Mouse (Mus musculus) layer of hippocampus, adult 8-10 months (tissue): ENCODE results near the gene Wdr90. TPM values are rescaled to one million over a fixed set of nuclear protein-coding genes. Genes with fewer than 3 reads are reported as not detected.

Source experiments
- DNase-seq, 2 experiments: peaks; one replicate each; pipeline ENCODE4 v3.0.0; 2022; ENCODE audit warnings: low spot score in 2 of 2
- total RNA-seq, 4 experiments: library from RNA; stranded (reverse); gene quantifications; 2 replicates each; pipeline ENCODE4 v1.2.4; 2022

Gene Wdr90
- total RNA-seq, result 10 to 100 TPM; 19.0 to 28.8 (median 23.6) TPM

DNA sequence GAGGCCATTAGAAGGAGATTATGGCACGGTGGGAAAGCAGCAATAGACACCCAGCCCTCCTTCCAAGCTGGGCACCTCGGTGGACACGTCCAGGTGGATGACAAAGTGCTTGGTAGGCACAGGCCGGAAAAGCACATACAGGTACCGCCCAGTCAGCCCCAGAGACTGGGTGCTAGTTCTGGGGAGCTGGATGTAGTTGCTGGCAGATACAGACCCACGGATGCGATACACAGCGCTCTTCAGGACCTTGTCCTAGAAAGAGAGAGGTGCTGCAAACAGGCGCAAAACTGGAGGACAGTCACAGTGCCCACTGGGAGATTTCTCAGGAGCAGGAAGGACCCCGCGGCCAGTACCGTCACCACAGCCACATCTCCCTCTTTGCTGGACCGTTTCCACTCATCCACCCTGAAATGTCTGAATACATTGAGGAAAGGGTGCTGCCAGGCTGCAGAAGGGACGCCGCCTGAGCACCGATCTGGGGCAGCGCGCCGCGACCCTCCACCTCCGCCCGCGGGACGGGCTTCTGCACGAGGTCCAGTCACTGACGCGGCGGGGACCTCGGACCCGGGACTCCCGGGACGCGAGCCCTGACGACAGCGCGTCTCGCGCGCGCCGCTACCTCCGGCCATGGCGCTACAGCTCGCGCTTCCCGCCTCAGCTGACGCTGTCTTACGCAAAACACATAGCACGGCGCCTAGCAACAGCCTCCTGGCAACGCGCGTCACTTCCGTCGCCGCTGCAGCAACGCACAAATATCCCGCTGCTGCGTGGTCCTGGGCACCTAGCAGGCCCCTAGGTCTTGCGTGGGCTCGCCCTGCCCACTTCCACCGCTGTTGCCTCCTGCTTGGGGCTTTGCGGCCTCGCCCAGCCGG is at the start of gene Wdr90:
Gene Wdr90 (minus strand): TSS at position 670 of the 872 bp plus-strand sequence.
- DNase-seq, result peak; percentile 91 to 94

DNA sequence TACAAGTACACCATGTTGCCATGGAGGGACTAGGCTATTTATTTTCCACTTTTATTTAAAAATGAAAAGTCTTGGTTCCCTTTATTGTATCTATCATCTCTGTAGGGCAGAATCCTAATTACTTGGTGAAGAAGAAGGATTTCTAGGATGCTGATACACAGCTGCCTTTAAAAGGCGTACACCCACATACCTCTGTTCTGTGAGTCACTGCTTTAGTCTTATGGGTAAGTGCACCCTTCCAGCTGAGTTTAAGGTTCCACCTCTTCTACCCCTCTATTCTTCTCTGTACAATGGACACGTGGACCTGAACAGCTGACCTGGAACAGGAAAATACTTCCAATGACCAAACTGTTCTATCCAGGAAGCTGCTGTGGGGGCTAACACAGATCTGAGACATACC is 46.3 kb upstream of the Wdr90 start:
- no peak for DNase-seq

DNA sequence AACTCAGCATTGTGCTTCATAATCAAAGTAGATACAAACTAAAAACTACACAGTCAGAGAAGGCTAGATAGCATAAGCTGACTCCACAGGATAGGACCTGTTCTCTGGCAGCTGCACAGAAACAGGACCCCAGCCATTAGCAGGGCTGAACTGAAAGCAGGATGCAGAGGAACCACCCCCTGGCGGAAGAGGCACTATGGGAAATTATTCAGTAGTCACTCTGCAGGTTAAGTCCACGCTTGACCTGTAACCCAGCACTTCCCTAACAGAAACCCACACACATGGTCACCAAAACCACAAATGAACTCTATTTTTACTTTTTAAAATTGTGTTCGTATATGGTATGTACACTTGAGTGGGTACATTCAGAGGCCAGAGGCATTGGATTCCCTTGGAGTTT is 41.8 kb upstream of the Wdr90 start:
- no peak for DNase-seq

DNA sequence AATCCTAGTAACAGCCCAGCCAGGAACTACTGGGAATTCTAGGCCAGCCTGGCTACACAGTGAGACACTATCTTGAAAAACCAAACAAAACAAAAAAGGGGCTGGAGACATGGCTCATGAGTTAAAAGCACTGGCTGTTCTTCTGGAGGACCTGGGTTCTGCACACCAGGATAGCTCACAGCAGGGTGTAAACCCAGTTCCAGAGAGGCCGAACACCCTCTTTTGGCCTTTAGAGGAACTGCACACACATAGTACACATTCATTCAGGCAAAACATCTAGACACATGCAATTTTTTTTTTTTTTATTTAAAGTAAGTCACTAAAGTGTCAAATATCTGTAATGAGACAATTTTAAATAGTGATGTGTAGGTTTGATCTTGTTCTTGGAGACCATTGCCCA is 38.9 kb upstream of the Wdr90 start:
- DNase-seq, result no peak

DNA sequence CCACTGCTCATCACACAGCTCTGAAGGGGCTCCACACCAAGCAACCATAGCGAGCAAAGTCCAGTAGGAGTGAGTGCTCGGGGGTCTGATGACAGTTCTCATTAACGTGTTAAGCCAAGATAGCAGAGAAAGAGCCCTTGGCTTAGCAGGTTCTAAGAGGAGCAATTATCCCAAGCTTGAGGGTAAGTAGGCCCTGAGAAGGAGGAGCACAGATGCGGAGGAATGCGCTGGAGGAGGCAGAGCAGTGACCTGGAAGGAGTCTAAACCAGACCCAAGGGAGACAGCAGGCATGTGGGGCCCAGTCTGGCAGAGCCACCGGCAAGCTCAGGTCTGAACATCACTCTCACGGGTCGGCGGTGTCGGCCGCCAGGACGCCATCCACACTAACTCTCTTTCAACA is 34.6 kb upstream of the Wdr90 start:
- DNase-seq, result no peak

DNA sequence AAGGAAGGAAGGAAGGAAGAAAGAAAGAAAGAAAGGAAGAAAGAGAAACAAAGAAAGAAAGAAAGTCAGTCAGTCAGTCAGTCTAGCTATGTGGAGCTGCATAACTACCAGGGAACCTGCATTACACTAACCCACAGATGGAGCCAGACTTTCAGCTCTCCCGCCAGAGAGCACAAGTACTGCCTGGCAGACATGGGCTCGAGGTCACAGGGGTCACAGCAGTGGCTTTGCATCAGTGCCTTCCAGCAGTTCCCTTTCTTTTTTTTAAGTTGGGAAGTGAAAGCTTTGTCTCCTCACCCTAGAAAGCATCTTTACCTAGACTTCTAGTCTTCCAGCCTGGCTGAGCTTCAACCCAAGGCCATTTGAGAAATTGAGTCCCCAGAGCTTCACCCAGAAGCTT is 34.1 kb upstream of the Wdr90 start:
- DNase-seq, result no peak

DNA sequence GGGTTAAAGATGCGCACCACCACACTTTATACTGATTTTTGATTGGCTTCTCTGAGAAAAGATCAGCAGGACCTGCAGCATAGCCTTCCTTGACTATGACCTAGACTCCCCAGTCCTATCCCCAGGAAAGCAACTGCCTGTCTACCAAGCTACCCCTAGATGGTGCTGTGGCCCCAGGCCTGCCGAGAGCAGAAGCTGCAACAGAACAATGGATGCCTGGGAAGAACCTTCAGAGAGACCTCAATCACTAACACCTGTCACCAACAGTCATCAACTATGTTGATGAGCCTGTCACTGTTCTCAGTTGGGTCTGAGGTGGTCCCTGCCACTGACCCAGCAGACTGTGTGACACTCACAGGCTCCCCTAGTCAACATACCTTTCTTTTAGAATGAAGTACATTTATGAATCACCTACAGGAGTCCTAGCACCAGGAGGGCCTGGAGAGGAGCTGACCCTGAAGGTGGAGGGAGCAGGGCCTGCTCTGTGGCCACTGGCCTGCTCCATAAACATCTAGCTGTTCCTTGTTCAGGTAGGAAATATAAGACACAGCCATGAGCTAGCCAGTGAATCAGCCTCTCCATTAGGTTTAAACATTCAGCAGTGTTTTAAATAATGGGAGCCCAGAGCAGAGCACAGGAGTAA is 32.8 kb upstream of the Wdr90 start:
- DNase-seq, result peak in 1 of 2 experiments; percentile 75

DNA sequence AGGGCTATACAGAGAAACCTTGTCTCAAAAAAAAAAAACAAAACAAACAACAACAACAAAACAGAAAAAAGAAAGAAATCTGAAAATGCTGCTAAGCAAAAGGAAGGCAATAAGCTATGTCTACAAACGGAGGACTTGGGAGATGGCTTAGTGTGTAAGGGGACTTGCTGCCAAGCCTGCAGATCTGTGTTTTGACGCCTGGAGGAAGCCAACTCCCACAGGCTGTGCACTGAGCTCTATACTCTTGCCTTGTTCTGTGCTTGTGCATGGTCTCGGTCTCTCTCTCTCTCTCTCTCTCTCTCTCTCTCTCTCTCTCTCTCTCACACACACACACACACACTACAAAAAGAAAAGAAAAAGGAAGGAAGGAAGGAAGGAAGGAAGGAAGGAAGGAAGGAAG is 27.5 kb upstream of the Wdr90 start:
- no peak for DNase-seq

DNA sequence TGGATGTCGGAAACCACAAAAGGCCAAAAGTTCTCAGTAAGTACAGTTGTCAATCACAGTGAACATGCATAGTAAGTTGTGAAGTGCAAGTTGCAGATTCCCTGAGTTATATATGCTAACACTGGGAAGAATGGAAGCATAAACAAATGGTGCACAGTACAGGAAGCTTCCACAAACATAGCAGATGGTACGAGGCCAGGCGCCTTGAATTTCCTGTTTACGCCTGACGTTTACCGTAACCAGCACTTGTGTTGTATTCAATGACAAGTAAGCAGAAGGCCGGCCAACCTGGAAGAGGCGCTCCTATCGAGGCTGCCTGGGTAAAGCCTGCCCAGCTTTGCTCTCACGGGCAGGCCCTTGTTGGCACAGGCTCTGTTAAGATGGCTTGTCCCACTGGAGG is 26.2 kb upstream of the Wdr90 start:
- DNase-seq, result no peak

DNA sequence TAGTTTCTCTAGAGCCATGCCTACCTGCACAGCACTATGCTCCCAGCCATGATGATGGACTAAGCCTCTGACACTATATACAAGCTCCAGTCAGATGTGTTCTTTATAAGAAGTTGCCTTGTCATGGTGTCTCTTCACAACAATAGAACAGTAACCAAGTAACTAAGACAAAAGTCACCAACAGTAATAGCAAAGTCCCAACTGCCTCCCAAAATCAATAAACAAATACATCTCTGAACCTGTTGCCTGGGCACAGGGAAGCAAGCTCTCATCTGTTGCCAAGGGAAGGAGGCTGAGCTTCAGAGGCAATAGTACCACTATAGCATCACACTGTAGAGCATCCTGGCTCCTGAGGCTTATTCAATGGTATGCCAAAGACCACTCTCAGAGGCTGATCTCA is 25.5 kb upstream of the Wdr90 start:
- DNase-seq, result no peak

DNA sequence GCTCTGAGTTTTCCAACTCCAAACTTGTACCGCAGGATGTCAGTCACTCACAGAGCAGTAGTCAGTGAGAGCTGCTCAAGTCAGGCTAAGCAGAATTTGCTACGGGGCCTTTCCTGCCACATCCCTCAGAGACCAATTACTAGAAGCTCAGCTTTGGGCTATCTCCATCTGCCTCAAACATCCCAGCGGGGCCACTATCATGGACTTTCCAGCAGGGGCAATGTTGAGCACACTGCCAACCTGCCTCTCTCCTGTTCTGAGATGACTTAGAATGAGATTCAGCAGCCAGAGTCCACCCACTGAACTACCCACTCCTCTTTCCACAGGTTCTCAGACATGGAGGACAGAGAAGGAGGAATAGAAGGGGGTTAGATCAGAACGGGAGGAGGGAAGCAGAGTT is 24.3 kb upstream of the Wdr90 start:
- DNase-seq, result no peak

DNA sequence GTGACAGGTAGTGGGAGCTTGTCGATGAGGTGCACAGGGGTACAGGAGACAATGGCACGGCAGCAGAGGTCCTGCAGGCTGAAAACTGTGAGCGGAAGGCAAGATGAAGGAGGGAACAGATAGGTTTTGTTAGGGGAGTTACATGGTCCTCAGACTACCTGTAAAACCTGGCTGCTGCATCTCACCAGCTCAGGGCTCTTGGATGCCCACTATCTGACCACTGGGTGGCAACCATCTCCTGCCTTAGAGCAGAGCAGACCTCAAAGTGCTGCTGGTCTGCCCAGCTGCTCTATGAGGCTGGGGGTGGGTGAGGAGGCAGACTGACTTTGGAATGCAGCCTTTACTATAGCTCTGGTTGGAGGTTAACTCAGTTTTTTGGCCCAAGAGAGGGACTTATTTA is 22.5 kb upstream of the Wdr90 start:
- DNase-seq, result no peak

DNA sequence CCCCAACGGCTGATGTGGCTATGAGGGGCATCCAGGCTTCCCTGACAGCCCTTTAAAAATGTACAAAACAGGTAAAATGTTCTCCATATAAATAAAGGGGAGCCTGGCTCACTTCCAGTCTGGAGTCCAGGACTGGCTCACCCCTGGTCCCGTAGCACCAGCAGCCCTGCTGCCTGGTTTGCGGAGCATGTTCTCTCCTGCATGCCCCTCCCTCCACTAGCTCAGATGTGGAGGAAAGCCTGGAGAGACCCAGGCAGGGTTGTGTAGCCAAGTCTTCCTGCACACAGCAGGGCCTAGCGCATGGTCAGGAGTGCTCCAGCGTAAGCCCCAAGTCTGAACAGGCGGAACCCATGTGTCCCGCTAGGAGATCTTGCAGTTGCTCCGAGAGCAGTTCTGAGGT is 22.0 kb upstream of the Wdr90 start:
- no peak for DNase-seq

DNA sequence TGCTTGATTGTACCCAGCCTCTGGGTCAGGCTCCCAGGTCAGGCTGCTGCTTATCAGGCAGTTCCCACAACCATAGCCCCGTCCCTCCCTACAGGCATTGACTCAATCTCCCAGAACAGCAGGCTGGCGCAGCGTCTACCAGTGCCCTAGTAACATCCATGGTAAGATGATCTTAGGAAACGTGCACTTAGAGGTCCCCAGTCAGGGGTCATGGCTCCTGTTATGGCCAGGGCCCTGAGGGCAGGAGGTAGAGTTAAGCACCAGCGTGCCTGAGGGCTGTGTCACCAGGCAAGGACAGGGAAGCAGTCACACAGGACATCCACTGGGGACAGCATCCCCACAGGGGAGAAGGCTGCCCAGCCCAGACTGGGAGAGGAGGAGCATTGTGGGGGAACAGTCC is 21.0 kb upstream of the Wdr90 start:
- no peak for DNase-seq

DNA sequence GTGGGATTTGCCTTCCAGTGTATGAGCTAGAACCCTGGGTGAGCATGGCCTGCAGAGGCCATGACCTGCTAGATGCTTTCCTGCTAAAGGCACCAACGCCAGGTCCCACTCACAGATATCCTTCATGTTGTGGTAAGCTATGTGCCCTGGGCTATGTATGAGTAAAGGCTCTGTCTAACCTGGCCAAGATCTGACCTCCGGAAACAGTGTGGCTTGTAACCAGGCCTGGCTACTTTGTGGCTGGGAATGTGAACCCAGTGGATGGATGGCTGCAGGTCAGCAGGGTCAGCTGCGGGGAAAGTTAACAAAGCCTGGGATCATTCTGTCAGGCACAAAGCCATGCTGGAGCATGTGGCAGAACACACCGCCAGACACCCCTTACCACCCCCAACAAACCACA is 20.4 kb upstream of the Wdr90 start:
- no peak for DNase-seq

DNA sequence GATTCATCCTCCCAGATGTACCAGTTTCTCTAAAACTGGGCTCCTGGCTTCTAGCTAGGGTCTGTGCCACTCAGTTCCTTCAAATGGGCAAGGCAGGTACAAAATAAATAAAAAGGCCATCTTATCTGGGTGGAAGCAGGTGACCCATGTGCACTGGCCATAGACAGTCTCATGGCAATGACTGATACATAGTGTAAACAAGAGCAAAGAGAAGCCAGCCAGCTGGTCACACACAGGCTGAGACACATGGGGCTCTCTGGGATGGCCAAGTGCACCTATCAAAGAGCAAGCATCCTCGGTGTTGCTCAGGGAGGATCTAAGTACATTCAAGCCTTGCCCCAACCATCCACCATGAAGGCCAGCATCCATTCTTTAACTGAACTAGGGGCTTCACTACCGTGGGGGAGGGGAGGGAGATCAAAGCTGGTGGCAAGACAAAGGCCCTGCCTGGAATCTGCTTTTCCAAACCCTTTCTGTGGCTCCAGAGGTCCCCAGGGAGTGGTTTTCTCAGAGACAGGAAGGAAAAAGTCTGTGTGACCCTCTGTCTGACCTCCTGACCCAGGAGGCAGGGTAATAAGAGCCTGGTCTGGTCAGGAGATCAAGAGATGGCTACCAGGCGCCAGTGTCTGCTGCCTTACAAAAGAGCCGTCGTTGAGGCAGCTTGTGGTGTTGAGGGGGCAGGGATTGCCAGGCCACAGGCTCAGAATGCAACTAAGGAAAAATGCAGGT is 19.8 kb upstream of the Wdr90 start:
- DNase-seq, result no peak

DNA sequence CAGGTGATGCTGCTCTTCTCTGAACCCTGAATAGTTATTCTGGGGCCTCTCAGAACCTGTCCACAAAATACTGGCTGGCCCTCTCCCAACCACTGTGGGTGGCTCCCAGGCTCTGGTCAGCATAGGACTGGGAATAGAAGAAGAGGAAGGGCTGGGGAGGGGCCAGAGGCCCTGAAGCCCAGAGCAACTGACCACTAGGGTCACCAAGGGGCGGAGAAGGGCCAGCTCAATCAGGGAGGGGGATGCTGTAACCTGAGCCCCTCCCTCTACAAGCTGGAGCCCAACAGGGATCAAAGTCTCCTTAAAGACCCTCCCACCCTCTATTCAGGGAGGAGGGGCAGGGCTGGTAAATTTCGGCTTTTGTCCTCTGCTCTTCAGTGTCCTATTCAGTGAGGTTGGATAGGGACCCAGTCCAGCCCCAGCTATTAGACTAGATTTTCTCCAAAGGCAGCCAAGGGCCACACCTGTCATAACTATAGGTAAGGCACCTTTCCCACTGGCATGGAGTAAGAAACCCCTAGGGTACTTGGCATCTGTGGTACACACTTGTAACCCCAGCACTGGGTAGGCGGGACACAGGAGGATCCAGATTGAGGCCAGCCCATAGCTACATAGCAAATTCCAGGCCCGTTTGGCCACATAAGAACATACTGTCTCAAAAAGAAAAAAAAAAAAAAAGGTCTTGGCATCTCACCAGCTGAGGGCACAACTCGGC is 19.1 kb upstream of the Wdr90 start, which contains the start of gene Wfikkn1:
Gene Wfikkn1 (minus strand): TSS at position 663 of the 715 bp plus-strand sequence.
- no peak for DNase-seq

DNA sequence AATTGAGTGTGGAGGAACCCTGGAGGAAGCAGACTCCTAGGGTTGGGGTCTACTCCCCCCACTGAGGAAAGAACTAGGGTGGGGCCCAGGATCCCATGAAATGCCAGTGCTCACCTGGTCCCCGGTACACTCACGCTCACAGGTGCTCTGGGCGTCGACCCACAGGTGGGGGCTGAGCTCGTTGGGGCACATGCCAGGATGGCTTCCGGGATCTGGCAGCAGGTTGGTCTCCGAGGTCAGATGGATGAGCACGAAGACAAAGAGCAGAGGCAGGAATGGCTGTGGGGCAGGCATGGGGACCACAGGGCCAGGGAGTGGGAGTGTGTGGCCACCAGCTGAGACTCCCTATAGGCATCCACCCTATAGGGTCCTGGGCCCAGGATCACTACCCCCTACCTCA is 18.4 kb upstream of the Wdr90 start:
- DNase-seq, result no peak

DNA sequence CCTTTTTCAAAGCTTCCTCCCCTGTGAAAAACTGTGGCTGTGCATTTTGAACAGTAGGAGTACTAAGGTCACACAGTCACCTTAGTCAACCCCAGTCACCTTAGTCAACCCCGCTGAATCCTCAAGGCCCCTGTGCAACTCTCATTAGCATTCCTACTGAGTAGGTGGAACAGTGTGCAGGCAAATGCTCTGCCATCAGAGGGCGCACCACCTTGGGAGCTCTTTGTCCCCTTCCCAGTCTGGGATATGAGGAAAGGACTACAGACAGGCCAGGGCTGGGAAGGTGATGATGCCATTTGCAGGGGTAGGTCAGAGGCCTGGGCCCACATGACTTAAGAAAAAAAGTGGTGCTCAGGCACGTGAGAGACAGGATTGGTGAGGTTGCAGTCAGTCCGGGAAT is 18.0 kb upstream of the Wdr90 start:
- no peak for DNase-seq

DNA sequence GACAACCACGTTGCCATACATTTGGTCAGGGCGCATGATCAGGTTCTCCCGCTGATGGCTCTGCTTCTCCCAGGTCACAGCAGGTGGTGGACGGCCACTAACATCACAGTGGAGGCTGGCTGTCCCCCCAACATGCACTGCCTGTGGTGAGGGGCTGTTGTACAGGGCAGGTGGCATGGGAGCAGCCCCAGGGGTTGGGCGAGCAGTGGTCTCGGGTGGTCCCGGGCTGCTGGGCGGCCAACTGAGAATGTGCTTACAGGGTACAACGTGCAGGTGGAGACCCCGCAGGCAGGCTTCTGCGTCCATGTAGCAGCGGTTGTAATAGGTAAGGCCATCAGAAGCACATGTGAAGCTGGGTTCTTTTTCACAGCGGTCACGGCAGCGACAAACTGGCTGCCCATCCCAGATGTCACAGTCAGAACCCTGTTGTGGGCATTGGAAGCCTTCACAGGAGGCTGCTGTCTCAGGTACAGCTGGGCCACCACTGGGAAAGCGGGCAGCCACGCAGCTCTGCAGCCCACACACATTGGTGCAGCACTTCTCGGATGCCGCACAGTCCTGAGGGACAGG is 17.4 kb upstream of the Wdr90 start:
- DNase-seq, result no peak
